Mouse (Mus musculus) ES-E14 (cell line): ENCODE data around the gene Map3k15.

Experiments
- HCFC1 ChIP-seq: IDR thresholded peaks from 2 replicates; pipeline ENCODE4 v1.6.1; 2012; ENCODE audit warnings: low read length, inconsistent platforms, borderline replicate concordance; ENCODE audit not compliant: insufficient read depth
- MAFK ChIP-seq: IDR thresholded peaks from 2 replicates; pipeline ENCODE4 v1.6.1; 2014; ENCODE audit warnings: mild to moderate bottlenecking, low read depth, low read length, inconsistent platforms; ENCODE audit not compliant: insufficient read depth

GRCm38 (mm10) chrX:160135719-160136118 lies 147.5 kb downstream of the Map3k15 start:
- TF ChIP-seq HCFC1 (no peak), MAFK (no peak)
